Mouse (Mus musculus): Measurements from ENCODE around the gene Gm20518. TPM values are rescaled to one million over a fixed set of nuclear protein-coding genes. Genes with fewer than 3 reads are reported as not detected.

The Gm20518 gene
- polyA plus RNA-seq, 1 experiment from 2014 or later: 0.15 TPM

- peaks cover 21% of the 10 kb centered on the region for H3K4me1 ChIP-seq (replicated peaks; ENCODE audit: control insufficient read depth, insufficient read depth, low read length)
- no peak; the same call in 1 of the 2 replicates for ATAC-seq (ENCODE audit: low FRiP score)
Observed at GRCm38 (mm10) chr16:17803675-17804448, 87.6 kb downstream of the Gm20518 start.

GRCm38 (mm10) chr16:17802839-17803674 is 88.4 kb downstream of the Gm20518 start:
- WGBS: 3% methylated on average over 83 of the region's 83 CpGs
- Histone ChIP-seq H3K9me3 (ENCODE audit: control insufficient read depth, low read length) (no peaks in the 10 kb centered on the region), H3K4me1 (replicated peaks; ENCODE audit: control insufficient read depth, insufficient read depth, low read length) (peaks cover 20% of the 10 kb centered on the region), H3K27me3 (ENCODE audit: control insufficient read depth, insufficient read depth, low read length) (peaks cover 88% of the 10 kb centered on the region), H3K4me3 (ENCODE audit: low read depth, low read length) (peak overlapping the region; percentile 23), H3K9ac (ENCODE audit: low read depth, low read length) (no peak overlapping the region), H3K27ac (ENCODE audit: low read depth, low read length) (no peak overlapping the region), H3K4me2 (replicated peaks; ENCODE audit: low read depth, low read length) (peak overlapping the region; percentile 47), H3K36me3 (ENCODE audit: control insufficient read depth, insufficient read depth, low read length) (no peaks in the 10 kb centered on the region)
- ATAC-seq (ENCODE audit: low FRiP score): no peak
- DNase-seq (ENCODE audit: low spot score): peak; percentile 58

More at GRCm38 (mm10) chr16:17803675-17804448, 87.6 kb downstream of the Gm20518 start:
- H3K4me3 ChIP-seq (ENCODE audit: low read depth, low read length): peak overlapping the region; percentile 30
- WGBS: 9% methylated on average over 33 of the region's 33 CpGs
- H3K36me3 ChIP-seq (ENCODE audit: control insufficient read depth, insufficient read depth, low read length): no peaks in the 10 kb centered on the region
- H3K27ac ChIP-seq (ENCODE audit: low read depth, low read length): no peak overlapping the region
- peak overlapping the region; percentile 47 for H3K4me2 ChIP-seq (replicated peaks; ENCODE audit: low read depth, low read length)
- no peaks in the 10 kb centered on the region for H3K9me3 ChIP-seq (ENCODE audit: control insufficient read depth, low read length)
- peaks cover 87% of the 10 kb centered on the region for H3K27me3 ChIP-seq (ENCODE audit: control insufficient read depth, insufficient read depth, low read length)
- DNase-seq (ENCODE audit: low spot score): no peak
- no peak overlapping the region for H3K9ac ChIP-seq (ENCODE audit: low read depth, low read length)

- no peak for ATAC-seq (ENCODE audit: low FRiP score)
- Histone ChIP-seq H3K9ac (ENCODE audit: low read depth, low read length) (no peak overlapping the region), H3K27ac (ENCODE audit: low read depth, low read length) (no peak overlapping the region), H3K4me1 (replicated peaks; ENCODE audit: control insufficient read depth, insufficient read depth, low read length) (peaks cover 18% of the 10 kb centered on the region), H3K4me3 (ENCODE audit: low read depth, low read length) (peak overlapping the region; percentile 23), H3K4me2 (replicated peaks; ENCODE audit: low read depth, low read length) (peak overlapping the region; percentile 47; the same call in 1 of the 2 replicates), H3K27me3 (ENCODE audit: control insufficient read depth, insufficient read depth, low read length) (peaks cover 92% of the 10 kb centered on the region), H3K36me3 (ENCODE audit: control insufficient read depth, insufficient read depth, low read length) (no peaks in the 10 kb centered on the region), H3K9me3 (ENCODE audit: control insufficient read depth, low read length) (no peaks in the 10 kb centered on the region)
- 5% methylated on average over 18 of the region's 18 CpGs for WGBS
- DNase-seq (ENCODE audit: low spot score): no peak
Observed at GRCm38 (mm10) chr16:17802456-17802838, 89.0 kb downstream of the Gm20518 start.

- H3K4me2 ChIP-seq (replicated peaks; ENCODE audit: low read depth, low read length): no peak overlapping the region
- no peaks in the 10 kb centered on the region for H3K36me3 ChIP-seq (ENCODE audit: control insufficient read depth, insufficient read depth, low read length)
- 4% methylated on average over 7 of the region's 7 CpGs for WGBS
- no peak overlapping the region for H3K27ac ChIP-seq (ENCODE audit: low read depth, low read length)
- peak; percentile 24 for DNase-seq (ENCODE audit: low spot score)
- no peak overlapping the region for H3K4me3 ChIP-seq (ENCODE audit: low read depth, low read length)
- no peaks in the 10 kb centered on the region for H3K9me3 ChIP-seq (ENCODE audit: control insufficient read depth, low read length)
- no peak overlapping the region for H3K9ac ChIP-seq (ENCODE audit: low read depth, low read length)
- ATAC-seq (ENCODE audit: low FRiP score): no peak
- peaks cover 19% of the 10 kb centered on the region for H3K4me1 ChIP-seq (replicated peaks; ENCODE audit: control insufficient read depth, insufficient read depth, low read length)
- H3K27me3 ChIP-seq (ENCODE audit: control insufficient read depth, insufficient read depth, low read length): peaks cover 94% of the 10 kb centered on the region
Observed at GRCm38 (mm10) chr16:17801777-17802455, 89.6 kb downstream of the Gm20518 start.

GRCm38 (mm10) chr16:17799584-17799983 is 91.9 kb downstream of the Gm20518 start:
- H3K27ac ChIP-seq (ENCODE audit: low read depth, low read length): no peak overlapping the region
- H3K9me3 ChIP-seq (ENCODE audit: control insufficient read depth, low read length): no peaks in the 10 kb centered on the region
- H3K27me3 ChIP-seq (ENCODE audit: control insufficient read depth, insufficient read depth, low read length): peaks cover 90% of the 10 kb centered on the region
- no peaks in the 10 kb centered on the region for H3K36me3 ChIP-seq (ENCODE audit: control insufficient read depth, insufficient read depth, low read length)
- peak; percentile 21 for DNase-seq (ENCODE audit: low spot score)
- H3K4me2 ChIP-seq (replicated peaks; ENCODE audit: low read depth, low read length): no peak overlapping the region
- no peak overlapping the region for H3K9ac ChIP-seq (ENCODE audit: low read depth, low read length)
- no peak overlapping the region for H3K4me3 ChIP-seq (ENCODE audit: low read depth, low read length)
- no peak for ATAC-seq (ENCODE audit: low FRiP score)
- H3K4me1 ChIP-seq (replicated peaks; ENCODE audit: control insufficient read depth, insufficient read depth, low read length): peaks cover 15% of the 10 kb centered on the region

GRCm38 (mm10) chr16:17798321-17799180 is 92.9 kb downstream of the Gm20518 start:
- Histone ChIP-seq H3K4me3 (ENCODE audit: low read depth, low read length) (peak overlapping the region; percentile 43), H3K9ac (ENCODE audit: low read depth, low read length) (peak overlapping the region; percentile 24; the same call in 1 of the 2 replicates), H3K27me3 (ENCODE audit: control insufficient read depth, insufficient read depth, low read length) (peaks cover 80% of the 10 kb centered on the region), H3K9me3 (ENCODE audit: control insufficient read depth, low read length) (no peaks in the 10 kb centered on the region), H3K27ac (ENCODE audit: low read depth, low read length) (no peak overlapping the region), H3K4me1 (replicated peaks; ENCODE audit: control insufficient read depth, insufficient read depth, low read length) (peaks cover 10% of the 10 kb centered on the region), H3K36me3 (ENCODE audit: control insufficient read depth, insufficient read depth, low read length) (no peaks in the 10 kb centered on the region), H3K4me2 (replicated peaks; ENCODE audit: low read depth, low read length) (peak overlapping the region; percentile 81)
- ATAC-seq (ENCODE audit: low FRiP score) (peak; percentile 40; the same call in 1 of the 2 replicates), DNase-seq (ENCODE audit: low spot score) (no peak)
- WGBS: 1% methylated on average over 37 of the region's 45 CpGs

GRCm38 (mm10) chr16:17797812-17798311 is 93.6 kb downstream of the Gm20518 start:
- 2% methylated on average over 29 of the region's 29 CpGs for WGBS
- 0 out of 2 replicates have a peak overlapping the region, but pooled peaks have one; percentile 62 for H3K27ac ChIP-seq (ENCODE audit: low read depth, low read length)
- DNase-seq (ENCODE audit: low spot score): peak; percentile 68
- H3K4me3 ChIP-seq (ENCODE audit: low read depth, low read length): peak overlapping the region; percentile 43
- no peaks in the 10 kb centered on the region for H3K36me3 ChIP-seq (ENCODE audit: control insufficient read depth, insufficient read depth, low read length)
- H3K4me1 ChIP-seq (replicated peaks; ENCODE audit: control insufficient read depth, insufficient read depth, low read length): peaks cover 8% of the 10 kb centered on the region
- no peaks in the 10 kb centered on the region for H3K9me3 ChIP-seq (ENCODE audit: control insufficient read depth, low read length)
- H3K4me2 ChIP-seq (replicated peaks; ENCODE audit: low read depth, low read length): peak overlapping the region; percentile 81
- peak; percentile 17; the same call in 1 of the 2 replicates for ATAC-seq (ENCODE audit: low FRiP score)
- peak overlapping the region; percentile 70 for H3K9ac ChIP-seq (ENCODE audit: low read depth, low read length)
- H3K27me3 ChIP-seq (ENCODE audit: control insufficient read depth, insufficient read depth, low read length): peaks cover 73% of the 10 kb centered on the region

Measured in hindbrain, embryonic 11.5 days (tissue).